Mouse (Mus musculus): ENCODE data around the gene Dclk3.

DNA sequence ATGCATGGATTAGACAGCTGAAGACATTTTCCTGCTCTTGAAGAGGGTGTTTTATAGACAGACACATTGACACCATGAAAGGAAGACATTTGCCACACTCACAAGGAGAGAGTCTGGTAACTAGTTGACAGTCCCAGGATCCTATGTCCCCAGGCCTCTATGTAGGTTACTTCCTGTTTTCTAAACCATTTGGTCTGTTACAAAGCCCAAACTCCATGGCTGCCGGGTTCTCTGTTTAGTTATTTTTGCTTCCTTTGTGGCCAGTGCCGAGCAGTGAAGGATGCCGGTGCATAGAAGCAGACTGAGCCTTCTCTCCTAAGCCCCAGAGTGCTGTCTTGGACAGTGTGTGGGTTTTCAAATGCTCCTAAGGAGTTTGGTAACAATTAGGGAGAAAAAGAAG, 15.0 kb downstream of the Dclk3 start:
- no peak for TF ChIP-seq CTCF (IDR thresholded peaks at IDR 0.05; ENCODE audit: low read depth, low read length)
- no peak for TF ChIP-seq POLR2A (IDR thresholded peaks at IDR 0.05; ENCODE audit: extremely low read depth, insufficient read depth, low read length)

Measured in liver, adult 2 months (tissue).